Mouse (Mus musculus) liver, adult 10 weeks (tissue): ENCODE results near the gene Gm10118. TPM values are rescaled to one million over a fixed set of nuclear protein-coding genes. Genes with fewer than 3 reads are reported as not detected.

ENCODE experiments used
- polyA plus RNA-seq: library from polyadenylated mRNA; stranded (reverse); fragments of 350-450 nt; fragmentation: Illumina TruSeq; extraction: RNeasy Lipid Tissue Mini Kit (QIAGEN cat#74804); gene quantifications from one replicate; pipeline ENCODE4 v1.2.3, GENCODE M21; 2014; ENCODE audit warnings: low read depth, low replicate concordance

The Gm10118 gene
- polyA plus RNA-seq, result not detected

DNA sequence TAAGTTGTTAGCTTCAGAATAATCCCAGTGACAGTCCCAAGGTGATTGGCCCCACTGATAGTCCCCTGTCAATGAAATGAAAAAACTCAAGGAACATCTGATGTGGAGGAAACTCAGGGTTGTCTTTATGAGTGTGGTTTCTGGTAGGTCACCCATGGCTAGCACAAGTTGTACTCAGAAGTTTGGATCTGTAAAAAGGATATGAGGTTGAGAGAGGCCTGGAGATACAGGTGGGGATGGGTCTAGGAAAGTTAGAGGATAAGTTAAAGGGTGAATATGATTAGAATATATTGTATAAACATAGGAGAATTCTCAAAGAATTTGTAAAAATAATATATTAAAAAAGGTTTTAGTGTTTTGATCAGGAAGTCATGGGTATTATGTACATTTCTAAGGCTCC, at the start of gene Gm10118:
Gm10118 (minus strand) TSS at position 101 of the 400 bp plus-strand sequence.

Other genes with a start within 250 kb of the Gm10118 start
- not detected for gene Lrrtm3, start 162.8 kb upstream of the Gm10118 start, polyA plus RNA-seq